Mouse (Mus musculus) liver, adult 2 months (tissue): ENCODE data around the gene Acmsd.

Experiments
- CTCF ChIP-seq: fragments of 200-500 bp; IDR thresholded peaks from 2 replicates; pipeline ENCODE4 v1.5.1; 2011; ENCODE audit warnings: low read depth, low read length, control low read depth
- POLR2A ChIP-seq: fragments of 200-500 bp; IDR thresholded peaks from 2 replicates; pipeline ENCODE4 v1.6.1; 2011; ENCODE audit warnings: low read length, control low read depth; ENCODE audit not compliant: insufficient read depth; ENCODE audit errors: extremely low read depth

DNA sequence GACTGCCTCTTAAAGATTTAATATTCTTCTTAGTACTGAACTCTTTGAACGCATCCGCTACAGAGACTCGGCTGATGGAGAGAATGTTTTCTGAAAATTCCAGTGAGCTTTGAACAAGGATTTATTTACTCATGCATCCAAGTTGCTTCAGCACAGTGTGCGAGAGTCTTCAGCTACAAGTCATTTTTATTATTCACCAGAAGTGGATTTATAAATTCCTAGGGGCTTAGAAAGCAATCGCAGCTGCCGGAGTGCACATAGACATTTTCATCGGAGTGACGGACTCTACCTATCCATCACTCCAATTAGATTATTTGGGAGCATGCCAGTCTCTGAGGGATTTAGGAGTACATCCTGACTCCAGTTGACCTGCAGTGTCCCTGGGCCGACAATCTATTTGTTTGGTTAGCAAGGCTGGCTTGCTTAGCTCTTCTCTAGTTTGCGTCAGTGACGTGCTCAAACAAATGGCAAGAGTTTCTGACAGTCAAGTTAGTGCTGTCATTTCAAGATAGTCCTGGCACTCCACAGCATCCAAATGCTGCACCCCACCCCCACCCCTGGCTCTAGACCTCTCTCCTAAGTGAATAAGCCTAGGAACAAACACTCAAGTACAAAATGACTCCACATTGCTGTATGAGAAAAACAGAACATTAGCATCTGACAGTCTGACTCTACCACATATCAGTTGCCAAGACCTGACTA lies 21.3 kb downstream of the Acmsd start:
- TF ChIP-seq POLR2A (no peak), CTCF (no peak)
